Mouse (Mus musculus) kidney, postnatal 25 days (tissue): ENCODE measurements around the gene Btbd19.
A peak's percentile ranks its signal among the peaks of the same experiment; 100 is the strongest.

ENCODE experiments used
- DNase-seq, 2 experiments: peaks; one replicate each; pipeline ENCODE4 v3.0.0; 2021; ENCODE audit warnings: mixed read lengths in 2 of 2

Btbd19 gene

GRCm38 (mm10) chr4:117125348-117125909 lies at the start of gene Btbd19:
TSS of gene Btbd19 (minus strand) at chr4:117125725.
- DNase-seq: peak; percentile 67 to 79

DNA sequence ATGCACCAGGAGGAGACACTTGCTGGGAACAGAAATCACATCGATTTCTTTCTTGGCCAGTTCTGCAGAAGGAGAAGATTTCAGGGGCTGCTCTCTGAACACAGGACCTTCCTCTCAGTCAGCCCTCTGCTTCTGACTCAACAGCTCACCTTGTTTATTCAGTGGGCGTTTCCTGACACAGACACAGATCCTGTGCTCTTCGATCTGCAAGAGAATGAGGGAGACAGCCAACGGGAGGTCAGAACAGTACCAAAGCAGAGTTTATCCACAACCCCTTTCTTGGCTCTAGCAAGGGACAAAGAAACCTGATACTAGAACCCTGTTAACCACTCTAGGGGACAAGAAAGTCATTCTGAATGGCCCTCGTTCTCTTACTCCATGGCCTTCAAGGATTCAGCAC lies 44.4 kb upstream of the Btbd19 start:
- DNase-seq: no peak

DNA sequence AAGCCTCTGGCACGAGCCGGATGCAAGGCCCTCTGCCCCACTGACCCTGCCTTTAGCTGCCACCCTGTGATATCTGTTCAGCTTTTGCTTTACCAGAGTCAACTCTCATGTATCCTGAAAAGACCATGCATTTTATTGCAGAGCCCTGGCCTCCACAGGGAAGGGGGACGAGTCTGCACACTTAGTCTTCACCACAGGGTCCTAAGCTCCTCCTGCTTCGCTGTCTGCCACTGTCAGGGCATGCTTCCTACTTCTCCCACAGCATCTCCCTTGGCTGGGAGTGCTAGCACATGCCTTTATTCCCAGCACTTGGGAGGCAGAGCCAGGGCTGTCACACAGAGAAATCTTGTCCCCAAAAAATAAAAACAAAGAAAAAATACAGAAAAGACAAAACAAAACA lies 35.7 kb upstream of the Btbd19 start:
- no peak for DNase-seq

- DNase-seq: no peak
These were observed 34.1 kb upstream of the Btbd19 start for GRCm38 (mm10) chr4:117159666-117160065.

GRCm38 (mm10) chr4:117156372-117156771 lies 30.8 kb upstream of the Btbd19 start:
- no peak for DNase-seq

DNA sequence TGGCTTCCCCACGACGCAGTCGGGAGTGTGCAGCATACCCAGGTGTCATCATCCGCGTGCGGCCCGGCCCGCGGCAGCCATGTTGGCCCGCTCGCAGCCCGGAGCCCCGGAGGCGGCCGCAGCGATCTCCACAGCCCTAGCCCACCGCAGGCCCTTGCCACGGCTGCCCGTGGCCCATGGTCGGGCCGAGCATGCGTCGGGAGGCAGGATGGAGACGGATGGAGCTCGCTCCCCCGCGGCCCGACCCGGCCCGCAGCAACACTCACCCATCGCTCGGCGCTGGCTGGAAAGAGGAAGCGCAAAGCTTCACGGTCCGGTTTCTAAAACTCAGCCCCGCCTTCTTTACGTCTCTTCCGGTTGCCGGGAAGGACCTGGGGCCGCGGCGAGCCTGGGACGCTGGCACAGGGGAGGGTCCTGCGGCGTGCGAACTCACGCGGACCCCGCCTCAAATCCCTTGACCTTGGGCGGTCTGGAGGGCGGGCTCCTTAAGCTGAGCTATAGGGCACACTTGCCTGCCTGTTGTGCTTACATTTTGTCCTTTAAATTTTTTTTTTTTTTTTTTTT lies 30.3 kb upstream of the Btbd19 start, which contains the start of gene Rps8:
Rps8 (minus strand) TSS at position 452 of the 564 bp plus-strand sequence.
- DNase-seq: peak; percentile 88 to 94

GRCm38 (mm10) chr4:117155020-117155791 lies 29.7 kb upstream of the Btbd19 start:
- no peak for DNase-seq

GRCm38 (mm10) chr4:117152714-117153113 lies 27.2 kb upstream of the Btbd19 start:
- no peak for DNase-seq

DNA sequence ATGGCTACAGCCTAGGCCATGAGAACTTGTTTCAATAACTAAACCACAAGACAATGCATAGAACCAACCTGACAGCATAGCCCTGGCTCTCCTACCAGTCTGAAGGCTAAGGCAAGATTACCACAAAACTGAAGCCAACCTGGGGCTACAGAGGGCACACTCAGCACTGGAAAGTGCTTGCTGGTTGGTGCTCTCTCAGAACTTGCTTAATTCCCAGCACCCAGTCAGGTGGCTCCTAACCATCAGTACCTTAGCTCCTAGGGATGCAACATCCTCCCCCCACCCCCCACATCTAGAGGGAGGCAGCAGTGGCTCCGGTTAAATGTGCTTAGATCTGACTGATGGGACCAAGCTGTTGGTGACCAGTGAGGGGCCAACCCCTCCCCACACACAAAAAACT lies 25.9 kb upstream of the Btbd19 start:
- DNase-seq: no peak

DNA sequence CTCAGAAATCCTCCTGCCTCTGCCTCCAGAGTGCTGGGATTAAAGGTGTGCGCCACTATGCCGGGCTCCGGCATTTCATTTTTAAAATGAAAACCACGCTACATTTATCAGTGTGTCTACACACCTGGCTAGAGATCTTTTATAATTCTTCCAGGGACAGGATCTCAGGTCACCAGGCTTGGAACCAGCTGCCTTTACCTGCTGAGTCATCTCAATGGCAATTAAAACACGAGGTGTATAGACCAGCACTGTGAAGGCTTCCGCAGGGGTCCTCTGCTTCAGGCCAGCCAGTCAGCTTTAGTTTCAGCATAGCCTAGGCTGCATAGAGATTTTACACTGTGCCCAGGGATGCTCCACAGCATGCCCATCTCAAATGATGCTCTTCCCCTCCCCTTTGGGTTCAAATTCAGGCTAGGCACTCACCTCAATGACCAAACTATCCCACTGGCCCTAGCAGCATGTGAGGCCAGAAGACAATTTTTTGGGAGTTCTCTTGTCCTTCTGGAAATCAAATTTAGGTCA lies 24.7 kb upstream of the Btbd19 start:
- no peak for DNase-seq

DNA sequence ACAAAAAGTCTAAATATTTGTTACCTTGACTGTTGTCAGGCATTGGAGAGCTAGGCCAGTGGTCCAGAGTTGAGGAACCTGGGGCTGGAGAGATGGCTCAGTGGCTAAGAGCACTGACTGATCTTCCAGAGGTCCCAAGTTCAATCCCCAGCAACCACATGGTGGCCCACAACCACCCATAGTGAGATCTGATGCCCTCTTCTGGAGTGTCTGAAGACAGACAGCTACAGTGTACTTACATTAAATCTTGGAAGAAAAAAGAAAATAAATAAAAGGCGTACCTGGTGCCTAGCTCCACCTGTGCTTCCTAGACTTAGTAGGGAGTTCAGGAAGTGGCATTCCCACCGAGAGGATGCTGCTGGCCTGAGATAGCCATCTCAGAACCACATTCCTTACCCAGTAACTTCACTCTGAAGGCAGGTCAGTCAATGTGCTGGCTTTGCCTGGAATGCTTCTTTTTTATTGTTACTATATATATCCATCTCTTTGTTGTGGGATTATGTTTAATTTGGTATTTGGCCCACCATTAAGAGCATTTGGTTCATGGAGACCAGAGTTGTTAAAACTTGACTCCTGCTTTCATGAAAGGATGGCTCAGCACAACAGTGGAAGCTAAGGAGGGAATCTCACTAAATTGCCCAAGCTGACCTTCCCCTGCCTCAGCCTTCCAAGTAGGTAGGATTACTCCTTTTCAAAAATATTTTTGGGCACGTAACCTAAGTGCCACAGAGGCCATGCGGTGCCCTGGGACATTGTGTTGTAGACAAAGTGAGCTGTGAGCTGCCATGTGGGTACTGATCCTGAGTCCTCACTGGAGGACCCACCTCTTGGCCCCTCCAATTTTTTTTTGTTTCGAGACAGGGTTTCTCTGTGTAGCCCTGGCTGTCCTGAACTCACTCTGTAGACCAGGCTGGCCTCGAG lies 24.0 kb upstream of the Btbd19 start:
- DNase-seq: no peak

DNA sequence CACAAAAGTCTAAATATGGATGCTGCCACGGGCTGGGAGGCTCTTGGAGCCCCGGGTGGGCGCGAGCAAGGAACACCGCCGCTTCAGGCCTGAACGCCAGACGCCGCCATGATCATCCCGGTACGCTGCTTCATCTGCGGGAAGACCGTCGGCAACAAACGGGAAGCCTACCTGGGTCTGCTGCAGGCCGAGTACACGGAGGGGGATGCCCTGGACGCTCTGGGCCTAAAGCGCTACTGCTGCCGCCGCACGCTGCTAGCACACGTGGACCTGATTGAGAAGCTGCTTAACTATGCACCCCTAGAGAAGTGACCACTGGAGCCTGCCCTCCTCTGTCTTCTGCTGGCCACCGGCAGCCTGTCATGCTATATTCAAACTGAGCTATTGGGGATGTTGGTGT lies 23.3 kb upstream of the Btbd19 start:
- DNase-seq: no peak

DNA sequence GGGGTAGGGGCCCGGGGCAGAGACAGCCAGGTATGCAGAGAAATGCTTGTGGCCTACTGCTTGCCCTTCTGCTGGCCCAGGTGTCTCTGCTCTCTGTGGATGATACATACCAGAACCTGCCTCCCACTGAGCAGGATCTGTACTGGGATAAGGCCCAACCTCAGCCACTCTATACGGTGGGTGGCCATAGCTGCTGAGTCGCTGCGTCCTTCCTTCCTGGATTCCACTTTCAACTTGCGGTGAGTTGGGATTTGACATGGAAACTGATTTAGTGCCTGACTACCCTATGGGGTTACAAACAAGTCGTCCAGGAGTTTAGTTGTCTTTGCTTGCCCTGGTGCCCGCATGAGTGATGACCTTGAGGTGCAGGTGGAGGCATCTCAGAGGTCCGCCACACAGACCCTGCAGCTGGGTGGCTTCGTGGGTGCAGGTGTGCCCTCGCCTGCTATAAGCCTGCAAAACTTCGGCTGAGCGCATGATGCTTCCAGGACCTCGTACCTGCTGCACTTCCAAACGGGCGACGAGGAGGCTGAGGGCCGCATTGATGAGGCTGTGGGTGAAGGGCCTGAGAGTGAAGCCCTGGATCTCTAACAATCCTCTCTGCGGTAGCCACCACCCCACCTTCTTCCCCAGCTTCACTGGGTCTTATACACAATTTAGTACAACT lies 22.7 kb upstream of the Btbd19 start:
- no peak for DNase-seq

- DNase-seq: peak; percentile 91 to 95
These were observed 20.7 kb upstream of the Btbd19 start for GRCm38 (mm10) chr4:117146176-117146575.

DNA sequence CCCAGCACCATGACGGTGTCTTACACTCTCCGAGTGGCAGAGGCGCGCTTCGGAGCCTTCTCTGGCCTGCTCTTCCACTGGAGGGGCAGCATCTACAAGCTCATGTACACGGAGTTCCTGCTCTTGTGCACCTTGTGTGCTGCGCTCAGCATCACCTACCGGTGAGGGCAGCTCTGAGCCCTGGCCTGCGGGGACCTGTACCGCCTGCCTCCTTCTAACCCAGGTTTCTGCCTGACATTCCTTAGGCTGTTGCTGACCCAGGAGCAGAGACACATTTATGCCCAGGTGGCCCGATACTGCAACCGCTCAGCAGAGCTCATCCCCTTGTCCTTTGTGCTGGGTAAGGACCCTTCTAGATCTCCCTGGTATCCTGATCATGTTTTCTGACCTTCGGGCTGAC lies 19.7 kb upstream of the Btbd19 start:
- DNase-seq: no peak

- DNase-seq: no peak
These were observed 17.5 kb upstream of the Btbd19 start for GRCm38 (mm10) chr4:117143023-117143422.

GRCm38 (mm10) chr4:117140613-117141012 lies 15.1 kb upstream of the Btbd19 start:
- DNase-seq: no peak

GRCm38 (mm10) chr4:117139217-117139612 lies 13.7 kb upstream of the Btbd19 start:
- peak; percentile 68 to 79 for DNase-seq

- DNase-seq: no peak
These were observed 13.0 kb upstream of the Btbd19 start for GRCm38 (mm10) chr4:117138295-117139216.

GRCm38 (mm10) chr4:117136034-117136433 lies 10.5 kb upstream of the Btbd19 start:
- DNase-seq: peak; percentile 85 to 95

- DNase-seq: peak in 1 of 2 experiments; percentile 61
These were observed 9.1 kb upstream of the Btbd19 start for GRCm38 (mm10) chr4:117134601-117134995.
